Mouse (Mus musculus) T-cell, adult 2 months (primary cell): ENCODE data around the gene Tspan7.

ENCODE experiments used
- DNase-seq: peaks from one replicate; pipeline ENCODE4 v3.0.0; 2022; ENCODE audit warnings: low spot score

The Tspan7 gene

DNA sequence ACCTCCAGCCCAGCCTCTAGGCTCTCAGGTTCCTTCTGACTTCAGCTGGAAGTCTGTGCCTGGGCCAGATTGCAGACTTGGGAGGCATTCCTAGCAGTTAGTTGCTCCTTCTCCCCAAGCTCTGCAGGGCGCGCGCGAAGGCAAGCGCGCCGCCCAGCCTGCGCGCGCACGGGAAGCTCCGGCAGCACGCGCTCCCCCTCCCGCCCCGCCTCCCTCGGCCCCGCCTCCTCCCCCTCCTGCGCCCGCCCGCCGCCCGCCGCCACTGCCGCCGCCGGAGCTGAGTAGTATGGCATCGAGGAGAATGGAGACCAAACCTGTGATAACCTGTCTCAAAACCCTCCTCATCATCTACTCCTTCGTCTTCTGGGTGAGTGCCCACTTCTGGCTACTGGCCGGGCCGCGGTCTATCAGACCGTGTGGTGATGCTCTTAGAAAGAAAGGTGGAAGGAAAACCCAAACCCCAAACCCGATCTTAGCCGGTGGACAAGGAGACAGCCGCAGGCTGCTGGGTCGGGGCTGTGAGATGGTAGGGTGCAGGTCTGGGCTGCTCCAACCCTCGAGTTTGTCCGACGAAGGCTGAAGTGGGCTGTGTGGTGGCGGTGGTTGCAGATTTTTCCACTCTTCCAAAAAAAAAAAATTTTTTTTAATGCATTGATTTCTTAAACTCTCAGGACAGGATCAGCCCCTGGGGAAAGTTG lies at the start of gene Tspan7:
Tspan7 (plus strand) TSS at position 287 of the 698 bp plus-strand sequence.
- no peak for DNase-seq

DNA sequence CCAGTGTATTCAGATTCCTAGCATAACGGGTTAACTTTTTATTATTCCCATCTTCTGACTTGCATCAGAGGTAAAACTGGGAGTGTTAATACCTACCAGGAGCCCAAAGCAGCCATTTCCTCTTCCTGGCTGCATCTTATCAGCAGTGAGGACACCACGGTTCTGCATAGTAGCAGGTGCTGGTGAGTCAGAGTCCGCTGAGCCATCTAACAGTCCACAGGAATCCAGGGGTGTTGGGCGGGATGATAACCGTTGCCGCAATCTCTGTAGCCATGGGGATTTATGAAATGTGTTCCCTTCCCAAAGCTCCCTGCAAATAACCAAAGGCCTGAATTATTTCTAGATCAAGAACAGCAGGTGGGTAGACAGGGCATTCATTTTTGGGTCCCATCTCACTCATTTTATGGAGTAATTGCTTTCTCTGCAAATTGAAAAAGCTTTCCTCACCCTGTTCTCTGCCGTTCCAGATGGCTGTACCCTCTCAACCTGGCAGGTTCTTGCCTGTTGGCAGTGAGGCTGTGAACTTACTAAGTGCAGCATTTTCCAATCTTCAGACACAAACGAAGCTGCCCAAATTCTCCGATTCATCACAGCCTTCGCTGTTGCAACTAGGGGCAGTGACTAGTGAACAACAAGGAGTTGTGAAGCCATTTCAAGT lies 35.5 kb upstream of the Tspan7 start:
- no peak for DNase-seq

- DNase-seq, result no peak
Observed at GRCm38 (mm10) chrX:10450143-10451060, 34.6 kb upstream of the Tspan7 start.

DNA sequence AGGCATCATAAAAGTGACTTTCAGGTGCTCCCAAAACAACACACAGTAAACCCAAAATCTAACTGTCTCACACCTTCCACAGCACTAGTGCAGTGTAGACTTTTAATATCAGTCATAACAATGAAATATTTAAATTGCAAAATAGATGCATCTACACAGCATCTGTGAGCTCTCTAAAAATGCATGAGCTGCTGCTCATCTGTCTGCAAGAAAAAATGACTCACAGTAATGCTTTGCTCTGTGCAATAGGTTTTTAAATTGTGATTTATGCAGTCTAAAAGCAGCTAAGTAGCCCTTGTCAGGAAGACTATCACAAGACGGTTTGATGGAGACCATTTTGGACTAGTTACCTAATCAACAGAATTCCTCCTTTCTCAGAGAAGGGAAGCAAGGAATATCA lies 31.2 kb upstream of the Tspan7 start:
- no peak for DNase-seq

- no peak for DNase-seq
Observed at GRCm38 (mm10) chrX:10457256-10457655, 27.7 kb upstream of the Tspan7 start.

- DNase-seq, result no peak
Observed at GRCm38 (mm10) chrX:10477088-10477487, 7.9 kb upstream of the Tspan7 start.

- DNase-seq, result no peak
Observed at GRCm38 (mm10) chrX:10479031-10479886, 5.7 kb upstream of the Tspan7 start.

- DNase-seq, result no peak
Observed at GRCm38 (mm10) chrX:10479943-10480342, 5.0 kb upstream of the Tspan7 start.

GRCm38 (mm10) chrX:10485664-10486211 lies 780 bp downstream of the Tspan7 start:
- no peak for DNase-seq

- no peak for DNase-seq
Observed at GRCm38 (mm10) chrX:10498580-10498979, 13.6 kb downstream of the Tspan7 start.

DNA sequence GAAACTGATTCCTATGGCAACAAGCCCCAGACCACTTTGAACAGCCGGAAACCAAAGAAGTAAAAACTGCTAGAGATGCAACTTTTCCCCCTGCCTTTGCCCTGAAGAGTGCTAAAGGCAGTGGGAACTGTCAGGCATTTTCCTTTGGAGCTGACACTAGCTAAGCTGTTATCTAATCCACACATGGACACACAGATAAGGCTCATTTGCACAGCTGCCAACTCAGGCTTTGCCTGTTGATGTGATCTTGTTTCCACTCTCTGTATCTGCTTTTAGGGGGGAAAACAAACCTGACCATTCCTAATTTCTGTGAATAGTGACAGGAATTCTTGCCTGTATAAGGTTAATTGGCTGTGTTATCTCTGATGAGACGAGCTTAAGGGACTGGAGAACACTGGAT lies 17.7 kb downstream of the Tspan7 start:
- DNase-seq, result no peak

DNA sequence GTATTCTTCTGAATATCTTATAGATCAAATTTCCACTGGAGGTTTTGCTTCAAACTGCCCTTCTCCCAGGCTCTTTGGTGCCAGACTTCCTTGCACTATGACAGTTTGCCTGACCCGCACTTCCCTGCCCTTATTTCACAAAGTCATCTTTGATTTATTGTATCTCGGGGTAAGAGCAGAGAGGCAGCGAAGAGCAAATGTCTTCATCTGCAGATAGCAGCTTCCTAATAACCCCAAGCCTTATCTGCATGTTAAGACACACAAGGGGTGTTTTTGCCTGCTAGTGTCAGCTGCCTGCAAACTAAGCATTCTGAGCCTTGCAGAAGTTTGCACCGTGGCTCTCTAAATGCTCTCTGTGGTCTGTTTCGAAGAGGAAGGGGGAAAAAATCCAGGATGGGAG lies 29.5 kb downstream of the Tspan7 start:
- no peak for DNase-seq

GRCm38 (mm10) chrX:10514971-10515370 lies 30.0 kb downstream of the Tspan7 start:
- no peak for DNase-seq

GRCm38 (mm10) chrX:10516448-10516847 lies 31.5 kb downstream of the Tspan7 start:
- DNase-seq, result no peak

DNA sequence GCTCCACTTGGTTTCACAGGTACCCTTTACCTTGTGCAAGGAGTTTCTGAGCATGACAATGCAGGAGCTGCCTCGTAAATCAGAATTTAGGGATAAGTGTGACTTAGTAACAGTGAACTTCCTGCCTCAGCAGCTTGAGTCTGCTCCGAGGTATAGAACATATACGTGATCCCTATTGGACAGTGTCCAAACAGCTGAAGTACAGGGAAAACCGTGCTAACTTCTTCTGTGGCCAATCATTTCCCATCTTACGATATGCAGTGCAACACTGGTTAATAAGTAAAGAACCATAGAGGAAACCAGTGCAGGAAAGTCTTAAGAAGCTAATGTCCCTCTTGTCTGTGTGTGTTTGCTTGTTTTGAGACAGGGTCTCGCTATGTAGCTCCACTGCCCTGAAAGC lies 32.0 kb downstream of the Tspan7 start:
- no peak for DNase-seq

DNA sequence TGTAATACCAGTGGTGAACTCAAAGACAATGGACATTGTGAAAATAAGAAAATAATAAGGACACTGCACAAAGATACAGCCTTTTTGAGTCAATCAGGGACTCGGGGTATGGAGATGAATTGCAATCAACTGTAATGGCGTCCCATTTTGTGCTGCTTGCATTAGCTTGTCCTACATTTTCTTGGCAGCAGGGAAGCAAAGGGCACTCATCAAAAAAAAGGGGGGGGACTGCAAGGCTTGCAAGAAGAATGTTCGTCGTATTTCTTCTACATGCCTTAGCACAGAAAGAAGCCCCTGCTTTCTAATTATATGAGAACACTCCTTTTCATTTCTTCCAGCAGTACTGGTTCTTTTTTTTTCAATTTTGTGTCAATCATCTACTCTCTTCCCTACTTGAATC lies 32.8 kb downstream of the Tspan7 start:
- no peak for DNase-seq

- DNase-seq, result no peak
Observed at GRCm38 (mm10) chrX:10518510-10518909, 33.6 kb downstream of the Tspan7 start.

DNA sequence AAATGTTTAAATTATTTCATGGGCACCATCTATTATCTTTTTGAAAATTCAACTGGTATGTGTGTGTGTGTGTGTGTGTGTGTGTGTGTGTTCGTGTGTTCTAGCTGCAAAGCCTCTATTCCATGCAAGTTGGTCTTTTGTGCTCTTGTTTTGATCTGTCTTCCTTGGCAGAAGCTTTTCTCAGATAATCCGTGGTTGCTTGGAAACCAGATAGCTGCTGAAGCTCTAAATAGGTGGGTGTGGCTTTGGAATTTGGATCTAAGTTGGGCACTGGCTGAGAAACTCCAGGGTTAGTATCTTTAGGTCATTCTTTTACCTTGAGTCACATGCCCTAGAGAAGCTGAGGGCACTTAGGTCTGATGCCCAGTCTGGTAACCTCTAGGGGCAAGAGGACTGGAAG lies 50.5 kb downstream of the Tspan7 start:
- no peak for DNase-seq

- DNase-seq, result no peak
Observed at GRCm38 (mm10) chrX:10539009-10539408, 54.1 kb downstream of the Tspan7 start.

DNA sequence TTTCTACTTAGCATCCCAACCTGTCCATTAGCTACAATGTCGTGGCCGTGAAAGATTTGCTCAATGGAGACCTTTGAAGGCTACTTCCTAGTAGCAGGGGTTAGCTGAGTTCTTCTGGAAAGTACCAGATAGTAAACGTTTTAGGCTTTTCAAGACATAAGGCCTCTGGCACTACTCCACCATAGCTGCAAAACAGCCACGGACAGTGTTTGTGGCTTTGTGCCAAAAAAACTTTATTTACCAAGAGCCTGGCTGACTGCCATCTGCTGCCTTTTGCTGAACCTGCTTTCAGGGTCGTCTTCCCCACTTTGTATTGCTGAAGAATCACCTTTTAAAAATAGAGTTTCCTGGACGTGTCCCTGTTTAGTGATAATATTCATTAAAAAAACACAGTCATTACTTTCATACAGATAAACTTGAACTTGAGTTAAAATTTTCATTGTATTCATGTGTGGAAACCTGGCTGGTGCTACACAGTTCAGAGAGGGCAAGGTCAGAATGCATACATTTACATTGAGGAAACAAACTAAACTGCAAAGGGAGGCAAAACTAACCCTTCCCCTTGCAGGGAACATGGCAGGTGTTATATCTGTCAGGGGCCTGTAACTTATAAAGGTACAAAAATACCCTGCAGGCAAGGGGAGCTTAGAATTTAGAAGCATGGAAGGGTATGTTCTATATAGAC lies 54.7 kb downstream of the Tspan7 start:
- DNase-seq, result no peak

GRCm38 (mm10) chrX:10546840-10547239 lies 61.9 kb downstream of the Tspan7 start:
- DNase-seq, result no peak
